Mouse (Mus musculus) heart, embryonic 13.5 days (tissue): ENCODE results near the gene Eps15. TPM values are rescaled to one million over a fixed set of nuclear protein-coding genes. Genes with fewer than 3 reads are reported as not detected.

ENCODE experiments used
- ATAC-seq: fragments of 200-750 bp; cut with Nextera tagmentation; 2 replicates; pipeline ENCODE4 v1.8.0; 2017; ENCODE audit warnings: moderate TSS enrichment; ENCODE audit not compliant: insufficient number of reproducible peaks, low FRiP score, low TSS enrichment; ENCODE audit errors: extremely low read depth
- H3K27ac ChIP-seq: fragments of 300-500 bp; sonication (generic); replicated peaks from 2 replicates; pipeline ENCODE4 v1.5.1; 2015; ENCODE audit warnings: moderate library complexity, mild to moderate bottlenecking, inconsistent platforms
- H3K27me3 ChIP-seq: fragments of 300-500 bp; sonication (generic); replicated peaks from 2 replicates; pipeline ENCODE4 v1.6.1; 2015; ENCODE audit warnings: mild to moderate bottlenecking, inconsistent platforms
- H3K36me3 ChIP-seq: fragments of 300-500 bp; sonication (generic); 2 replicates; pipeline ENCODE4 v1.6.1; 2015; ENCODE audit warnings: mild to moderate bottlenecking, inconsistent platforms
- H3K4me1 ChIP-seq: fragments of 300-500 bp; sonication (generic); 2 replicates; pipeline ENCODE4 v1.6.1; 2015; ENCODE audit warnings: inconsistent platforms
- H3K4me2 ChIP-seq: fragments of 300-500 bp; sonication (generic); 2 replicates; pipeline ENCODE4 v1.6.1; 2015; ENCODE audit warnings: inconsistent platforms, mild to moderate bottlenecking, moderate library complexity
- H3K4me3 ChIP-seq: fragments of 300-500 bp; sonication (generic); 2 replicates; pipeline ENCODE4 v1.5.1; 2015; ENCODE audit warnings: moderate library complexity, mild to moderate bottlenecking, inconsistent platforms
- H3K9ac ChIP-seq: fragments of 300-500 bp; sonication (generic); 2 replicates; pipeline ENCODE4 v1.6.1; 2015; ENCODE audit warnings: inconsistent platforms, mild to moderate bottlenecking, moderate library complexity
- H3K9me3 ChIP-seq: fragments of 300-500 bp; sonication (generic); 2 replicates; pipeline ENCODE4 v1.6.1; 2016; ENCODE audit warnings: inconsistent platforms
- WGBS: fragments of 180-500 bp; shearing (Covaris S2); methylation state at CpG from one replicate; pipeline ENCODE4 v1.1.7; 2015; ENCODE audit warnings: mixed read lengths; 5-methylcytosine and 5-hydroxymethylcytosine counted together
- polyA plus RNA-seq: library from polyadenylated mRNA; unstranded; fragments of >200 nt; fragmentation: Nextera tagmentation; extraction: Ambion mirVana; gene quantifications from 2 replicates; pipeline ENCODE4 v1.2.1, GENCODE M21; 2015

Eps15 gene
- polyA plus RNA-seq, 1 experiment from 2014 or later = 25.4 TPM

DNA sequence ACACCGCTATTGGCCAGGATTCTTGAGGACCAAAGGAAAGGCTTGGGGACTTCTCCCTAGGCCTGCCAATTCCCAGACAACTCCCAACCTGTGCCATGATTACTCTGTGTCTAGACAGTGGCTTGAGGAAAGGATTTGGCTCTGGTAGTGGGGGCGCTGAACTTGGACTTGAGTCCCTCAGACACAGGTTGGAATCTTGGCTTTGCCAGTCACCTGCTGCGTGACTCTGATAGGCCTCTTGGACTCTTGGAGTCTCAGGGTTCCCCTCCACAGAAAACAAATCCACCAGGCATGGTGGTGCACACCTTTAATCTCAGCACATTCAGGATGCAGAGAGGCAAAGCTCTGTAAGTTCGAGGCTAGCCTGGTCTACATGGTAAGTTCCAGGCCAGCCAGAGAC lies 139.5 kb downstream of the Eps15 start:
- Histone ChIP-seq H3K27me3 (no peaks in the 10 kb centered on the region), H3K9ac (no peak overlapping the region), H3K4me2 (no peak overlapping the region), H3K4me3 (no peak overlapping the region), H3K4me1 (peaks cover 12% of the 10 kb centered on the region), H3K9me3 (no peaks in the 10 kb centered on the region), H3K27ac (no peak overlapping the region), H3K36me3 (no peaks in the 10 kb centered on the region)
- 85% methylated on average over 4 of the region's 4 CpGs for WGBS
- no peak for ATAC-seq

DNA sequence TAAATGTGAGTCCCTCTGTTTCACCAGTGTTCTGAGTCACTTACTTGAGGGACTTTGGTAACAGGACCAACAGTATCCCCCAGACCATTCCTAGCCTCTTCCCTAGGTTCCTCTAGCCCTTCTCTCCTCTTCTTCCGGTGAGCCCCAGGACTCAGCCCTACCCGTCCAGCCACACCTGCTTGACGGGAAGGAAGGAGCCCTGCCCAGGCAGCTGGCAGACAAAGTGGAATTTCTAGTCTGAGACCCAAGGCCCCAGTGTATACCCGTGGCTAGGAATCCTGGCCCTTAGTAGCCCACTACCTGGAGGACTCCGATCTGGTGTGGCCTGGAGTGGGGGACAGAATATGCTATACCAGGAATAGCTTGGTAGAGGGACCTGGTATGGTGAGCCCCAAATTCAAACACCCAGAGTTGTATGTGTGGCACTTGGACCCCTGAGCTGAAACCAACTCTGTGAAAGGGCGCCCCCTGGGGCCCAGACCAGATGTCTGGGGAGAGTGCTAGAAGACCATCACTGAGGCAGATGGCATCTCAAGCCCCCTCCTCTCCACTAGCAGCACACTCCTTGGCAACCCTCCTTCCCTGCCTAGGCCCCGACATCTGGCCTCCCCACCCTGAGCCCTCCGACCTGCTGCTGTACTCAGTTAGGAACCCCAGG lies 140.2 kb downstream of the Eps15 start:
- Histone ChIP-seq H3K9me3 (no peaks in the 10 kb centered on the region), H3K27ac (no peak overlapping the region), H3K4me2 (no peak overlapping the region), H3K4me3 (no peak overlapping the region), H3K36me3 (no peaks in the 10 kb centered on the region), H3K9ac (no peak overlapping the region), H3K4me1 (peaks cover 12% of the 10 kb centered on the region), H3K27me3 (no peaks in the 10 kb centered on the region)
- ATAC-seq = no peak
- WGBS = 68% methylated on average over 8 of the region's 8 CpGs

GRCm38 (mm10) chr4:109421608-109422007 lies 141.5 kb downstream of the Eps15 start:
- ATAC-seq = no peak
- H3K36me3 ChIP-seq = 0 out of 2 replicates have a peak, but pooled peaks cover 5% of the 10 kb centered on the region
- H3K9ac ChIP-seq = no peak overlapping the region
- 64% methylated on average over 7 of the region's 7 CpGs for WGBS
- H3K4me1 ChIP-seq = peaks cover 12% of the 10 kb centered on the region
- H3K4me2 ChIP-seq = no peak overlapping the region
- no peaks in the 10 kb centered on the region for H3K27me3 ChIP-seq
- H3K27ac ChIP-seq = no peak overlapping the region
- no peaks in the 10 kb centered on the region for H3K9me3 ChIP-seq
- H3K4me3 ChIP-seq = no peak overlapping the region

GRCm38 (mm10) chr4:109422436-109422835 lies 142.4 kb downstream of the Eps15 start:
- 0 out of 2 replicates have a peak, but pooled peaks cover 5% of the 10 kb centered on the region for H3K36me3 ChIP-seq
- 78% methylated on average over 6 of the region's 6 CpGs for WGBS

DNA sequence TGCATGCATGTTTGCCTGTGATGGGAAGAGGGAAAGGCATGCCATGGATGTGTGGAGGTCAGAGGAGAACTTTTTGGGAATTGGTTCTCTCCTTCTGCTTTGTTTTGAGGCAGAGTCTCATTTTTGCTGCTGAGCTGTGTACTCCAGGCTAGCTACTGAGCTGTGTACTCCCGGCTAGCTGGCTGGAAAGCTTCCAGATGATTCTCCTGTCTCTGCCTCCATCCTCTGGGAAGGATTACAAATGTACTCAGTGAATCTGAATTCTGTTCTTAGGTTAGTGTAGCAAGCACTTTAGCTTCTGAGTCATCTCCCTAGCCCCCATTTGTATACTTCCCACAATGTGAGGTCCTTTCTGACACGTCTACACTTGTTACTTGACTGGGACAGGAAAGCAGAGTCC lies 143.4 kb downstream of the Eps15 start:
- peaks cover 10% of the 10 kb centered on the region for H3K4me1 ChIP-seq
- no peak overlapping the region for H3K4me2 ChIP-seq
- no peak overlapping the region for H3K4me3 ChIP-seq
- H3K27ac ChIP-seq = no peak overlapping the region
- ATAC-seq = no peak
- no peak overlapping the region for H3K9ac ChIP-seq
- no peaks in the 10 kb centered on the region for H3K27me3 ChIP-seq
- no peaks in the 10 kb centered on the region for H3K9me3 ChIP-seq
- 0 out of 2 replicates have a peak, but pooled peaks cover 5% of the 10 kb centered on the region for H3K36me3 ChIP-seq
- WGBS = 64% methylated on average over 2 of the region's 2 CpGs

More at GRCm38 (mm10) chr4:109422436-109422835, 142.4 kb downstream of the Eps15 start:
- H3K9me3 ChIP-seq = no peaks in the 10 kb centered on the region
- no peak overlapping the region for H3K27ac ChIP-seq
- no peak overlapping the region for H3K9ac ChIP-seq
- H3K27me3 ChIP-seq = no peaks in the 10 kb centered on the region
- no peak for ATAC-seq
- no peak overlapping the region for H3K4me3 ChIP-seq
- H3K4me1 ChIP-seq = peaks cover 12% of the 10 kb centered on the region
- H3K4me2 ChIP-seq = no peak overlapping the region

- Histone ChIP-seq H3K4me2 (no peak overlapping the region), H3K9ac (no peak overlapping the region), H3K36me3 (0 out of 2 replicates have a peak, but pooled peaks cover 5% of the 10 kb centered on the region), H3K4me1 (peaks cover 10% of the 10 kb centered on the region), H3K9me3 (no peaks in the 10 kb centered on the region), H3K4me3 (no peak overlapping the region), H3K27ac (no peak overlapping the region), H3K27me3 (no peaks in the 10 kb centered on the region)
- WGBS = 18% methylated on average over 1 of the region's 1 CpGs
- no peak for ATAC-seq
Measured at GRCm38 (mm10) chr4:109427058-109427457, 147.0 kb downstream of the Eps15 start.

DNA sequence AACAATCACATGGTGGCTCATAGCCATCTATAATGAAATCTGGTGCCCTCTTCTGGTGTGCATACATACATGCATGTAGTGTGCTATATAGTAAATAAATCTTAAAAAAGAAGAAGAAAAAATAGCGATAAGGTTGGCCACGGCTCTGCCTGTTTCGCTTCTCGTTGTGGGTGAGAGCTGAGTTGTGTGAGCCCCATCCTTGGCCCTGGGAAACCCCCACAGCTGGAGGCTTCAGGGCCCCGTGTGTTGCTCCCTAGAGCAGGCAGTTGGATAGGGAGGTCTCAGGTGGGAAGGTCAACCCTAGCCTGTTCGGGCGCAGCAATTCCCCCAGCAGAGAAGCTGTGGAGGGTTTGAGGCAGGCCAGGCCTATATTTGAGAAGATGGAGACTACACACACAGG lies 150.2 kb downstream of the Eps15 start:
- Histone ChIP-seq H3K27ac (no peak overlapping the region), H3K4me1 (peaks cover 37% of the 10 kb centered on the region), H3K36me3 (0 out of 2 replicates have a peak, but pooled peaks cover 5% of the 10 kb centered on the region), H3K4me2 (no peak overlapping the region), H3K27me3 (no peaks in the 10 kb centered on the region), H3K9ac (no peak overlapping the region), H3K4me3 (no peak overlapping the region), H3K9me3 (no peaks in the 10 kb centered on the region)
- ATAC-seq = no peak
- WGBS = 88% methylated on average over 7 of the region's 7 CpGs

DNA sequence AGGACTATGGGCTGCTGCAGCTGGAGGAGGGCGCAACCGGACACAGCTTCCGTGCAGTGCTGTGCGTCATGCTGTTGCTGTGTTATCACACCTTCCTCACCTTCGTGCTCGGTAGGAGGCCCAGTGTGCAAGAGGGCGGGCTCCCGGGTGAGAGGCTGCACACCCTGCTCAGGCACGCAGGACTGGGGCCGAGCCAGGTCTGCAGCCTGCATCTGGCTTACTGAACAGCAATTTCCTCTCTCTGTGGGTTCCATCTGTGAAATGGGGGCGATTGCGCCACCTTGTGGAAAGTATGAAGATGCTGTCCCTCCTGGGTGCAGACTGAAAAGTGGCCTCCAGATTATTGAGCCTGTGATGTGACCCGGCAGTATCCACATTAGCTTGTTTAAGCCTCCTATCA lies 150.8 kb downstream of the Eps15 start:
- WGBS = 32% methylated on average over 13 of the region's 13 CpGs

GRCm38 (mm10) chr4:109432668-109433375 lies 152.8 kb downstream of the Eps15 start:
- Histone ChIP-seq H3K36me3 (peaks cover 3% of the 10 kb centered on the region; the same call in 1 of the 2 replicates), H3K27me3 (no peaks in the 10 kb centered on the region), H3K9ac (no peak overlapping the region), H3K27ac (peak overlapping the region; percentile 29), H3K4me1 (peaks cover 37% of the 10 kb centered on the region), H3K9me3 (no peaks in the 10 kb centered on the region), H3K4me3 (no peak overlapping the region), H3K4me2 (no peak overlapping the region)
- no peak for ATAC-seq
- WGBS = 65% methylated on average over 16 of the region's 16 CpGs

More for the DNA sequence above, 150.8 kb downstream of the Eps15 start:
- Histone ChIP-seq H3K9ac (no peak overlapping the region), H3K9me3 (no peaks in the 10 kb centered on the region), H3K27me3 (no peaks in the 10 kb centered on the region), H3K36me3 (peaks cover 8% of the 10 kb centered on the region; the same call in 1 of the 2 replicates), H3K27ac (no peak overlapping the region), H3K4me3 (no peak overlapping the region), H3K4me2 (no peak overlapping the region), H3K4me1 (peaks cover 37% of the 10 kb centered on the region)
- ATAC-seq = 0 out of 2 replicates have a peak, but pooled peaks have one; percentile 11

GRCm38 (mm10) chr4:109433641-109434040 lies 153.6 kb downstream of the Eps15 start:
- WGBS = 50% methylated on average over 6 of the region's 6 CpGs
- H3K4me3 ChIP-seq = no peak overlapping the region
- no peaks in the 10 kb centered on the region for H3K9me3 ChIP-seq
- H3K4me2 ChIP-seq = no peak overlapping the region
- no peak for ATAC-seq
- H3K36me3 ChIP-seq = peaks cover 7% of the 10 kb centered on the region; the same call in 1 of the 2 replicates
- H3K9ac ChIP-seq = peak overlapping the region; percentile 2; the same call in 1 of the 2 replicates
- peaks cover 39% of the 10 kb centered on the region for H3K4me1 ChIP-seq
- no peaks in the 10 kb centered on the region for H3K27me3 ChIP-seq
- H3K27ac ChIP-seq = peak overlapping the region; percentile 29; the same call in 1 of the 2 replicates

GRCm38 (mm10) chr4:109434256-109434655 lies 154.2 kb downstream of the Eps15 start:
- ATAC-seq = no peak
- peaks cover 8% of the 10 kb centered on the region; the same call in 1 of the 2 replicates for H3K36me3 ChIP-seq
- no peaks in the 10 kb centered on the region for H3K27me3 ChIP-seq
- H3K9ac ChIP-seq = no peak overlapping the region
- H3K4me1 ChIP-seq = peaks cover 46% of the 10 kb centered on the region
- H3K9me3 ChIP-seq = no peaks in the 10 kb centered on the region
- 96% methylated on average over 1 of the region's 1 CpGs for WGBS
- H3K4me2 ChIP-seq = no peak overlapping the region
- no peak overlapping the region for H3K27ac ChIP-seq
- no peak overlapping the region for H3K4me3 ChIP-seq
